Mouse (Mus musculus) C2C12 (cell line): ENCODE measurements around the gene Kif26b. TPM values are rescaled to one million over a fixed set of nuclear protein-coding genes. Genes with fewer than 3 reads are reported as not detected.

ENCODE experiments used
- H3K27me3 ChIP-seq: one replicate; pipeline ENCODE4 v1.6.1; 2011; ENCODE audit not compliant: control insufficient read depth, insufficient read depth, insufficient read length
- H3K36me3 ChIP-seq: one replicate; pipeline ENCODE4 v1.6.1; 2011; ENCODE audit not compliant: control insufficient read depth, insufficient read depth
- H3K4me3 ChIP-seq: one replicate; pipeline ENCODE4 v1.5.1; 2011; ENCODE audit warnings: mild to moderate bottlenecking, control low read depth; ENCODE audit not compliant: poor library complexity, insufficient read depth, severe bottlenecking
- H3K79me2 ChIP-seq: one replicate; pipeline ENCODE4 v1.6.1; 2011; ENCODE audit not compliant: control insufficient read depth, insufficient read depth
- H3K79me3 ChIP-seq: one replicate; pipeline ENCODE4 v1.6.1; 2011; ENCODE audit warnings: low read depth, control low read depth
- H3ac ChIP-seq: one replicate; pipeline ENCODE3; 2011; ENCODE audit warnings: low read depth; ENCODE audit not compliant: control insufficient read depth, insufficient read length
- CEBPB ChIP-seq: IDR thresholded peaks from one replicate; pipeline ENCODE4 v1.6.1; 2011; ENCODE audit warnings: low read depth, mild to moderate bottlenecking, control low read depth, moderate library complexity
- CTCF ChIP-seq: IDR thresholded peaks from one replicate; pipeline ENCODE4 v1.5.1; 2011; ENCODE audit not compliant: control insufficient read depth, insufficient read depth, insufficient read length
- FOSL1 ChIP-seq: IDR thresholded peaks from one replicate; pipeline ENCODE4 v1.8.0; 2011; ENCODE audit warnings: mild to moderate bottlenecking, low read length; ENCODE audit not compliant: poor library complexity, insufficient read depth, severe bottlenecking
- MAX ChIP-seq: IDR thresholded peaks from one replicate; pipeline ENCODE4 v1.6.1; 2011; ENCODE audit warnings: mild to moderate bottlenecking, control low read depth
- MYOD1 ChIP-seq: IDR thresholded peaks from one replicate; pipeline ENCODE4 v1.6.1; 2011; ENCODE audit warnings: low read depth; ENCODE audit not compliant: control insufficient read depth, insufficient read length
- MYOG ChIP-seq: IDR thresholded peaks from one replicate; pipeline ENCODE4 v1.6.1; 2011; ENCODE audit not compliant: control insufficient read depth, insufficient read length; ENCODE audit errors: extremely low read depth
- USF1 ChIP-seq: IDR thresholded peaks from one replicate; pipeline ENCODE4 v1.6.1; 2011; ENCODE audit warnings: low read depth, mild to moderate bottlenecking, control low read depth, moderate library complexity
- polyA plus RNA-seq: library from polyadenylated mRNA; unstranded; fragments of >200 nt; fragmentation: generic; extraction: Trizol; gene quantifications from one replicate; pipeline ENCODE4 v1.2.1, GENCODE M21; 2012; ENCODE audit warnings: missing spikeins

Kif26b gene
- polyA plus RNA-seq, 1 experiment: 1.8 TPM

DNA sequence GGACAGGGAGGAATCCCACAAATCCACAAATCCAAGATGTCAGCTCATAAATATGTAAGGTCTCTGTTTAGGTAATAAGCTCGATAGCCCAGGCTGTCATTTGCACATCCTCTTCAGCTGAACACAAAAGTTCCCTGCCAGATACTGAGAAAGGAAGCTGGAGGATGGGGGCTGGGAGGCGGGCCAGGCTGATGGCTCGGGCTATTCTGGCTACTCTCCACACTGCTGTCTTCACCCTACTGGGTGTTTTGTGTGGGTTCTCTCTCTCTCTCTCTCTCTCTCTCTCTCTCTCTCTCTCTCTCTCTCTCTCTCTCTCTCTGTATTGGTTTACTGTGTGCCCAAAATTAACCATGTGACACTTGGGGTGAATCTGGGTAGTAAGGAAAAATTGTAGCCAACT, 274.2 kb downstream of the Kif26b start:
- H3K36me3 ChIP-seq: no peaks in the 10 kb centered on the region
- TF ChIP-seq USF1 (no peak), MYOD1 (no peak), CEBPB (no peak), FOSL1 (no peak), MAX (no peak), MYOG (no peak), CTCF (no peak)
- no peaks in the 10 kb centered on the region for H3K27me3 ChIP-seq
- H3ac ChIP-seq: no peak overlapping the region
- no peaks in the 10 kb centered on the region for H3K79me2 ChIP-seq
- H3K79me3 ChIP-seq: no peaks in the 10 kb centered on the region
- H3K4me3 ChIP-seq: no peak overlapping the region

DNA sequence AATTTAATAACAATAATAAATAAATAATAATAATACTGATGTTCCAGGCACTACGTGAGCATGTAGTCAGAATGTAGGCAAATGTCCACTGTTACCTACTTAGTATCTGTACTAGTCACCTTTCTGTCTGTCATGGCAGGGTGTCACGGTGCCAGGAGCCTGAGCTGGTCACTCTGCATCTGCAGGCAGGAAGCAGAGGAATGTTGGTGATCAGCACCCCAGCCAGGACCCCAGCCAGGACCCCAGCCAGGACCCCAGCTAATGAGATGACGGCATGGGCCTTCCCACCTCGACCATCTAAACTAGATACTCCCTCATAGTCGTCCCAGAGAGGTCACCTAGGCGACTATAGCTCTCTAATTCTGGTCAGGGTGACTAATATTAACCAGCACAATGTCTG, 288.6 kb downstream of the Kif26b start:
- Histone ChIP-seq H3K27me3 (no peaks in the 10 kb centered on the region), H3K4me3 (no peak overlapping the region), H3K79me2 (no peaks in the 10 kb centered on the region), H3K36me3 (no peaks in the 10 kb centered on the region), H3K79me3 (no peaks in the 10 kb centered on the region), H3ac (no peak overlapping the region)
- TF ChIP-seq MAX (no peak), MYOD1 (no peak), USF1 (no peak), MYOG (no peak), FOSL1 (no peak), CTCF (no peak), CEBPB (no peak)

- Histone ChIP-seq H3K36me3 (no peaks in the 10 kb centered on the region), H3K27me3 (no peaks in the 10 kb centered on the region), H3K79me2 (no peaks in the 10 kb centered on the region), H3K79me3 (no peaks in the 10 kb centered on the region), H3K4me3 (no peak overlapping the region), H3ac (no peak overlapping the region)
- TF ChIP-seq FOSL1 (no peak), MAX (no peak), MYOG (no peak), USF1 (peak; percentile 64), CTCF (no peak)
Measured at GRCm38 (mm10) chr1:178819060-178819459, 290.1 kb downstream of the Kif26b start.

- Histone ChIP-seq H3K79me3 (no peaks in the 10 kb centered on the region), H3K4me3 (no peak overlapping the region), H3K27me3 (no peaks in the 10 kb centered on the region), H3K36me3 (no peaks in the 10 kb centered on the region), H3ac (no peak overlapping the region), H3K79me2 (no peaks in the 10 kb centered on the region)
- TF ChIP-seq CTCF: no peak
- TF ChIP-seq USF1: no peak
- no peak for TF ChIP-seq MAX
- no peak for TF ChIP-seq MYOG
- no peak for TF ChIP-seq FOSL1
- TF ChIP-seq MYOD1: no peak
- no peak for TF ChIP-seq CEBPB
Measured at GRCm38 (mm10) chr1:178820079-178820478, 291.2 kb downstream of the Kif26b start.

DNA sequence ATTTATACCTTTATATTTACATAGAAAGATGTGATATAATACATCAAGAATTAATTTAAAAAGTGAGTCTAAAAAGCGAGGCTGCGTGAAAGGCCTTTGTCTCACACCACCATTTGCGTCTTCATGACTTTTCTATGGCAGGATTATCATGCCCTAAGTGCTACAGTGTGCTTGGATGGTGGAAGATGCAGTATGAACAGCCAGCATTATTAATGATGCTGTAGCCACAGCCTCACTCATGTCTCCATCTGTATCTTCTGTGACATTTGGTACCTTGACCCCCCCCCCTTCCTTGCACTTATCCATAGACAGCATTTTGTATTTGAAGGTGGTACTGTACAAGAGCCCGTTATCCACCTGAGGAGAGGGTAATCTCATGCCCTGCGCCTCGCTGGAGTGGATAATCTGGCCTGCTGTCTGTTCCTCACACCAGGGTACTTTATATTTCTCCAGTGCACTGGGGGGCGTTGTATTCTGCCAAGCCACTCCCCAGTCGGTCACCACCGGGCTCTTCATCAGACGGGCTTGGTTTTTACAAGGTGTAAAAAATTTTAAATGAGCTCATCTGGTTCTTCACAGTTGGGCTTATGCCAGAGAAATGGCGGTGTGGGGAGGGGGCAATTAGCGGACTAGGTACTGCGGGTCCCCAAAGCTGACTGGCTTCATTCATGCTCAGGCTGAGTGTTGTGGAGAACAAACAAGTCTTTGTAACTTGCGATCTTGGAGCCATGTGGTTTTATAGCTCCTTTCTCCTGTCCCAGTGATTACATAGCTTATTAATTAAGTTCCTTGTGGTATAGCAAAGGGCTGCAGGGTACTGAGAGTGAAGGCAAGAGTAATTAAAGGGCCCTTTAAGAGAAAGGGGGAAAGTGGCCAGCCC, 291.9 kb downstream of the Kif26b start:
- Histone ChIP-seq H3K4me3 (no peak overlapping the region), H3ac (no peak overlapping the region), H3K36me3 (no peaks in the 10 kb centered on the region), H3K27me3 (no peaks in the 10 kb centered on the region), H3K79me2 (no peaks in the 10 kb centered on the region), H3K79me3 (no peaks in the 10 kb centered on the region)
- no peak for TF ChIP-seq CTCF
- no peak for TF ChIP-seq USF1
- no peak for TF ChIP-seq MYOD1
- no peak for TF ChIP-seq FOSL1
- no peak for TF ChIP-seq MYOG
- no peak for TF ChIP-seq CEBPB
- TF ChIP-seq MAX: no peak

- Histone ChIP-seq H3K79me2 (no peaks in the 10 kb centered on the region), H3K79me3 (no peaks in the 10 kb centered on the region), H3K36me3 (no peaks in the 10 kb centered on the region), H3ac (no peak overlapping the region), H3K27me3 (no peaks in the 10 kb centered on the region), H3K4me3 (no peak overlapping the region)
- no peak for TF ChIP-seq MYOG
- no peak for TF ChIP-seq MAX
- no peak for TF ChIP-seq CEBPB
- TF ChIP-seq USF1: no peak
Measured at GRCm38 (mm10) chr1:178824871-178825270, 295.9 kb downstream of the Kif26b start.
